Mouse (Mus musculus): Measurements from ENCODE around the gene Tnnt3. TPM values are rescaled to one million over a fixed set of nuclear protein-coding genes. Genes with fewer than 3 reads are reported as not detected.

Tnnt3 gene
- polyA plus RNA-seq, 1 experiment from 2014 or later: 8.0 TPM

DNA sequence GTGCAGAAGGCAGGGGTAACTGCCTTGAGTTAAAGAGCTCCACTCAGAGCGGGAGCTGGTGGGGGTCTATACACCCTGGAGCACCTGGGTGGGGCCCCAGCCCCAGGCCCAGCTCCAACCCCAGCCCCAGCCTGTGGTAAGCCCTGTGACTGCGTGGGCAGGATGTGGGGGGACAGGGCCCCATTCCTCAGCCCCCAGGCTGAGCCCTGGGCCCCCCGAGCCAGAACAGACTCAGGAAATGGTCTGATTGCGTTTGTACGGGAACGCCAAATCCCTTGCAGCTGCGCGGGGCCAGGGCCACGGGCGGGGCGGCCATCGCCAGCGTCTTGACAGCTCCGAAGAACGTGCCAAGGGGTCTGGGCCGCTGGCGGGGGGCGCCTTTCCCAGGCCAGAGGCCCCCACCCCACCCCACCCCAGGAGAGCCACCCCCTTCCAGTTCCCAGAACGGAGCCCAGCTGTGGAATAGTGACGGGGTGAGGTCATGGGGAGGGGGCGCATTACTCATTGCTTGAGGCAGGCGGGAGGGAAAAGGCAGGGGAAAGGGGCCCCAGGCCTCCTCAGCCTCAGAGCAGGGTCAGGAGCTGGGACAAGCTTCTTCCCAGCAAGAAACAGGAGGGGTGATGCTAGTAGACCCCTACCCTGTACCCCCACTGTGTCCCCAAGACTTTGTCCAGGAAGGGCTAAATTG lies 16.9 kb upstream of the Tnnt3 start:
- Histone ChIP-seq H3K27ac (replicated peaks) (peak overlapping the region; percentile 97), H3K9me3 (ENCODE audit: control insufficient read depth, low read length) (no peaks in the 10 kb centered on the region), H3K36me3 (ENCODE audit: control insufficient read depth, insufficient read depth, low read length) (peaks cover 2% of the 10 kb centered on the region; the same call in 1 of the 2 replicates), H3K27me3 (ENCODE audit: control insufficient read depth, insufficient read depth, low read length) (no peaks in the 10 kb centered on the region), H3K9ac (ENCODE audit: low read length) (peak overlapping the region; percentile 71), H3K4me2 (replicated peaks; ENCODE audit: low read depth) (peak overlapping the region; percentile 55), H3K4me1 (replicated peaks; ENCODE audit: control insufficient read depth, insufficient read depth) (peaks cover 11% of the 10 kb centered on the region), H3K4me3 (ENCODE audit: low read depth, low read length) (peak overlapping the region; percentile 20; the same call in 1 of the 2 replicates)
- no peak for TF ChIP-seq CTCF (IDR thresholded peaks at IDR 0.05; ENCODE audit: low read depth)
- peak; percentile 86 for TF ChIP-seq EP300 (optimal IDR thresholded peaks at IDR 0.05)
- WGBS: 9% methylated on average over 17 of the region's 22 CpGs
- DNase-seq (ENCODE audit: low spot score) (peak; percentile 70), ATAC-seq (ENCODE audit: low FRiP score, low TSS enrichment) (peak; percentile 73)

DNA sequence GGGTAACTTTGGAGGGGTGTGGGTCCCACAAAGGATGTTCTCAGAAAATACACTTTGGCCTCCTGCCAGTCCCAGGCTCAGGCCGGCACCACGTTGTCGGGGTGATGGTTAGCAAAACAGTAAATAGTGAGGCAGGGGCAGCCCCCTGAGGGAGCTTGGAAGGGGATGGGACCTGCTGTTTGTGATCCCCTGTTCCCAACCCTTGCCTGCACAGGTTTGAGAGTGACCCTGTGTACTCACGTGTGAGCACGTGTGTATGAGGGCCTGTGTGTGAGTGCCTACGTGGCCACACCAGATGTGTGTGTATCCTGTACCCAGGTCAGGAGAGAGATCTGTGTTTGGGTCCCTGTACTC lies 16.4 kb upstream of the Tnnt3 start:
- no peaks in the 10 kb centered on the region for H3K9me3 ChIP-seq (ENCODE audit: control insufficient read depth, low read length)
- H3K36me3 ChIP-seq (ENCODE audit: control insufficient read depth, insufficient read depth, low read length): peaks cover 2% of the 10 kb centered on the region; the same call in 1 of the 2 replicates
- H3K4me1 ChIP-seq (replicated peaks; ENCODE audit: control insufficient read depth, insufficient read depth): peaks cover 16% of the 10 kb centered on the region
- peak overlapping the region; percentile 97 for H3K27ac ChIP-seq (replicated peaks)
- H3K27me3 ChIP-seq (ENCODE audit: control insufficient read depth, insufficient read depth, low read length): no peaks in the 10 kb centered on the region
- 7% methylated on average over 6 of the region's 6 CpGs for WGBS
- TF ChIP-seq EP300 (optimal IDR thresholded peaks at IDR 0.05) (no peak), CTCF (IDR thresholded peaks at IDR 0.05; ENCODE audit: low read depth) (no peak)
- peak overlapping the region; percentile 71 for H3K9ac ChIP-seq (ENCODE audit: low read length)
- peak overlapping the region; percentile 55 for H3K4me2 ChIP-seq (replicated peaks; ENCODE audit: low read depth)
- DNase-seq (ENCODE audit: low spot score): peak; percentile 47
- H3K4me3 ChIP-seq (ENCODE audit: low read depth, low read length): no peak overlapping the region
- peak; percentile 11; the same call in 1 of the 2 replicates for ATAC-seq (ENCODE audit: low FRiP score, low TSS enrichment)

DNA sequence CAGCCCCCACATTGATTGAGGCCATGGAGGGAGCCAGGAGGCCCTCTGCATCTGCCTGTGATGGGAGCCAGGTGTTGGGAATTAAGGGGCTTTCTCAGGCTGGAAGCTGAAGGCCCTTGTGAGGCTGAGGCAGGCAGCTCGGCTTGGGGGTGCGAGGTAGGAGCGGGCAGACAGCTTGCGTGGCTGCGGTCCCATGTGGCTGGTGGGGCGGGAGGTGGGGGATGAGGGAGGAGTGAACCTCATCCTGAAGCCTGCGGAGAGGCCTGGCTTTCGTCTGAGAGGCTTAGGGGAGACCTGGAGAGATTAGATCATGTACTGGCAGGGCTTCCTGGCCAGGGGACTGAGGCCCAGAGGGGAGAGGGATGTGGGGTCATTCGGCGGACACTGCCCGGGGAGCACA lies 15.5 kb upstream of the Tnnt3 start:
- peak overlapping the region; percentile 41; the same call in 1 of the 2 replicates for H3K9ac ChIP-seq (ENCODE audit: low read length)
- peak overlapping the region; percentile 97 for H3K27ac ChIP-seq (replicated peaks)
- WGBS: 46% methylated on average over 11 of the region's 11 CpGs
- DNase-seq (ENCODE audit: low spot score) (peak; percentile 63), ATAC-seq (ENCODE audit: low FRiP score, low TSS enrichment) (peak; percentile 30; the same call in 1 of the 2 replicates)
- H3K27me3 ChIP-seq (ENCODE audit: control insufficient read depth, insufficient read depth, low read length): no peaks in the 10 kb centered on the region
- no peak overlapping the region for H3K4me3 ChIP-seq (ENCODE audit: low read depth, low read length)
- peaks cover 19% of the 10 kb centered on the region for H3K4me1 ChIP-seq (replicated peaks; ENCODE audit: control insufficient read depth, insufficient read depth)
- peak overlapping the region; percentile 12; the same call in 1 of the 2 replicates for H3K4me2 ChIP-seq (replicated peaks; ENCODE audit: low read depth)
- peaks cover 2% of the 10 kb centered on the region; the same call in 1 of the 2 replicates for H3K36me3 ChIP-seq (ENCODE audit: control insufficient read depth, insufficient read depth, low read length)
- no peak for TF ChIP-seq EP300 (optimal IDR thresholded peaks at IDR 0.05)
- H3K9me3 ChIP-seq (ENCODE audit: control insufficient read depth, low read length): no peaks in the 10 kb centered on the region

DNA sequence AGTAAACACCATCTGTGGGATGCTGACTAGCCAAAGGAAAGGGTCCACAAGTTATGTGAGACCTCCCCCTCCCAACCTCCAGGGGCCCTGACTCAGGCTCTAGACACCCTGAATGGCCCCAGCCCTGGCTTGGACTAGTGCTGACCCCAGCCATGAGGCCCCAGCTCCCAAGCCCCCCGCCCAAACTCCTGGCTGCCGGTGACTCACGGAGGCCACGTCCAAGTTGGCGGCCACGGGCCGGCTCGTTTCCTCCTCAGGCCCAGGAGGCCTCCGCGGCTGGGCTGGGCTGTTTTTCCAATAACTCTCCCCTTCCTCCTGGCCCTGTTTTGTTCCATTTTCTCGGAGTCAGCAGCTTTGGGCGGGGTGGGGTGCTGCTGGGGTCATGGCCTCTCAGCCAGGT lies 13.9 kb upstream of the Tnnt3 start:
- Histone ChIP-seq H3K9me3 (ENCODE audit: control insufficient read depth, low read length) (no peaks in the 10 kb centered on the region), H3K4me1 (replicated peaks; ENCODE audit: control insufficient read depth, insufficient read depth) (peaks cover 19% of the 10 kb centered on the region), H3K9ac (ENCODE audit: low read length) (no peak overlapping the region), H3K4me3 (ENCODE audit: low read depth, low read length) (no peak overlapping the region), H3K4me2 (replicated peaks; ENCODE audit: low read depth) (no peak overlapping the region), H3K27ac (replicated peaks) (peak overlapping the region; percentile 97), H3K36me3 (ENCODE audit: control insufficient read depth, insufficient read depth, low read length) (peaks cover 8% of the 10 kb centered on the region), H3K27me3 (ENCODE audit: control insufficient read depth, insufficient read depth, low read length) (no peaks in the 10 kb centered on the region)
- TF ChIP-seq CTCF (IDR thresholded peaks at IDR 0.05; ENCODE audit: low read depth): no peak
- no peak for TF ChIP-seq EP300 (optimal IDR thresholded peaks at IDR 0.05)
- 46% methylated on average over 12 of the region's 12 CpGs for whole genome bisulfite sequencing
- no peak for ATAC-seq (ENCODE audit: low FRiP score, low TSS enrichment)
- no peak for DNase-seq (ENCODE audit: low spot score)

DNA sequence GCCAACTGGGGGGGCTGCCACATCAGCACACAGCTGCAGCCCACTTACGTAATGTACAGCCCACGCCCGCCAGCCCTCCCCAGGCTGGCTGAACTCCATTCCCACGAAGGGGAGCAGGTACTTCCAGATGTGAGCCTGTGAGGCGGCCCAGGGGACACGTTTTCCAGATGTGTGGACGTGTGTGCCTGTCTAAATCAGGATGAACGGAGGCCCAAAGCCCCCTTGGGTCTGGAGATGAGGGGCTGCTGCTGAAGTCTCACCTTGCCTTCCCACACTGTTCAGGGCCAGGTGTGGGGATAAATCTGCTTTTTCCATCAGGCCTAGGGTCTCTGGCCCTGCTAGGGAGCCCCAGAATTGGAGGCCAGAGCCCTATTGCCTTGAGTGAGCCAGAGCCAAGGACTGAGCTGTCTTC lies 11.9 kb upstream of the Tnnt3 start:
- no peaks in the 10 kb centered on the region for H3K27me3 ChIP-seq (ENCODE audit: control insufficient read depth, insufficient read depth, low read length)
- WGBS: 42% methylated on average over 8 of the region's 8 CpGs
- ATAC-seq (ENCODE audit: low FRiP score, low TSS enrichment) (no peak), DNase-seq (ENCODE audit: low spot score) (no peak)
- peaks cover 9% of the 10 kb centered on the region for H3K4me1 ChIP-seq (replicated peaks; ENCODE audit: control insufficient read depth, insufficient read depth)
- peaks cover 9% of the 10 kb centered on the region for H3K36me3 ChIP-seq (ENCODE audit: control insufficient read depth, insufficient read depth, low read length)
- peak overlapping the region; percentile 97 for H3K27ac ChIP-seq (replicated peaks)
- H3K9ac ChIP-seq (ENCODE audit: low read length): peak overlapping the region; percentile 19
- H3K4me3 ChIP-seq (ENCODE audit: low read depth, low read length): no peak overlapping the region
- H3K4me2 ChIP-seq (replicated peaks; ENCODE audit: low read depth): no peak overlapping the region
- TF ChIP-seq EP300 (optimal IDR thresholded peaks at IDR 0.05) (no peak), CTCF (IDR thresholded peaks at IDR 0.05; ENCODE audit: low read depth) (no peak)
- H3K9me3 ChIP-seq (ENCODE audit: control insufficient read depth, low read length): no peaks in the 10 kb centered on the region

DNA sequence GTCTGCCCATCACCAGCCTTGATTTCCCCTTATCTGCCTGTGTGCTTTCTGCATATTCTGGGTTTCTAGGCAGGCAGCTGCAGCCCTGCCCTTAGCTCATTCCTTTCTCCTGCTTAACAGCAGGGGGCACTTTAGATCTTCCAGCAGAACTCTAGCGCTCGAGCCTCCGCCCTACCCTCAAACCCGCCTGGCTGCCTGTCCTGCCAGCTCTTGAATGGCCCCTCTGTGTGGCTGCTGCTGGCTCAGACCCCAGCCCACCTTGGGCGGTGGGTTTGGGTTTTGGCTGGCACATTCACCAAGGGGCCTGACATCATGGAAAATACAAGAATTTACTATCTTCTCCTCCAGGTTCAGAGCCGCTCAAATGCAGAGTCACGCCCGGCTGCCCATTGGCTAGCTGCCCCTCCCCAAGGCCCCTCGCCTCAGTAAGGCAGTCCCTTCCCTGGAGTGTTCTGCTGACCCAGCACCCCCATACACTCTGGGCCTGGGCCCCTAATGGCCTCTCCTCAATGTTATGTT lies 11.2 kb upstream of the Tnnt3 start:
- Histone ChIP-seq H3K9me3 (ENCODE audit: control insufficient read depth, low read length) (no peaks in the 10 kb centered on the region), H3K36me3 (ENCODE audit: control insufficient read depth, insufficient read depth, low read length) (peaks cover 9% of the 10 kb centered on the region), H3K4me1 (replicated peaks; ENCODE audit: control insufficient read depth, insufficient read depth) (peaks cover 8% of the 10 kb centered on the region), H3K9ac (ENCODE audit: low read length) (peak overlapping the region; percentile 35), H3K4me2 (replicated peaks; ENCODE audit: low read depth) (0 out of 2 replicates have a peak overlapping the region, but pooled peaks have one; percentile 3), H3K27ac (replicated peaks) (peak overlapping the region; percentile 97), H3K4me3 (ENCODE audit: low read depth, low read length) (no peak overlapping the region), H3K27me3 (ENCODE audit: control insufficient read depth, insufficient read depth, low read length) (no peaks in the 10 kb centered on the region)
- peak; percentile 84 for TF ChIP-seq CTCF (IDR thresholded peaks at IDR 0.05; ENCODE audit: low read depth)
- no peak for TF ChIP-seq EP300 (optimal IDR thresholded peaks at IDR 0.05)
- WGBS: 12% methylated on average over 9 of the region's 9 CpGs
- ATAC-seq (ENCODE audit: low FRiP score, low TSS enrichment) (peak; percentile 46; the same call in 1 of the 2 replicates), DNase-seq (ENCODE audit: low spot score) (peak; percentile 69)

Measured in stomach, postnatal 0 days (tissue).